Mouse (Mus musculus) frontal cortex, adult (tissue): ENCODE measurements around the gene Hspg2.

ENCODE experiments used
- ATAC-seq: cut with Nextera tagmentation; 2 replicates; pipeline ENCODE4 v1.9.2; 2017; ENCODE audit warnings: mild to moderate bottlenecking, moderate library complexity, mixed read lengths; ENCODE audit not compliant: low TSS enrichment

Hspg2 gene

DNA sequence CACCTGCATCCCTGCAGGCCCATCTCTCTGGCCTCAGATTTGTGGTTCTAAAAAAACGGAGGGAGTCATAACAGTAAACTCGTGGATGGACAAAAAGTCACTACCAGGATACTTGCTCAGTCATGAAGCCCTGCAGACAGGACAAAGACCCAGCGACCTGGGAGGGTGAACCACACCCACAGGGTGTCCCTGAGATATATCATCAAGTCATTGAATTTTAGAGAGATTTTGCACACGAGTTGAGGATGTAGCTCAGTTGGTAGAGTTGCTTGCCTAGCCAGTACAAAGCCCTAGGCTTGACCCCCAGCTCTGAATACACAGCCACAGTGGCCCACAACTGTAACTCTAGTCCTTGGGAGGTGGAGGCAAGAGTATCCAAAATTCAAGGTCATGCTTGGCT, 7.4 kb upstream of the Hspg2 start:
- ATAC-seq = no peak

DNA sequence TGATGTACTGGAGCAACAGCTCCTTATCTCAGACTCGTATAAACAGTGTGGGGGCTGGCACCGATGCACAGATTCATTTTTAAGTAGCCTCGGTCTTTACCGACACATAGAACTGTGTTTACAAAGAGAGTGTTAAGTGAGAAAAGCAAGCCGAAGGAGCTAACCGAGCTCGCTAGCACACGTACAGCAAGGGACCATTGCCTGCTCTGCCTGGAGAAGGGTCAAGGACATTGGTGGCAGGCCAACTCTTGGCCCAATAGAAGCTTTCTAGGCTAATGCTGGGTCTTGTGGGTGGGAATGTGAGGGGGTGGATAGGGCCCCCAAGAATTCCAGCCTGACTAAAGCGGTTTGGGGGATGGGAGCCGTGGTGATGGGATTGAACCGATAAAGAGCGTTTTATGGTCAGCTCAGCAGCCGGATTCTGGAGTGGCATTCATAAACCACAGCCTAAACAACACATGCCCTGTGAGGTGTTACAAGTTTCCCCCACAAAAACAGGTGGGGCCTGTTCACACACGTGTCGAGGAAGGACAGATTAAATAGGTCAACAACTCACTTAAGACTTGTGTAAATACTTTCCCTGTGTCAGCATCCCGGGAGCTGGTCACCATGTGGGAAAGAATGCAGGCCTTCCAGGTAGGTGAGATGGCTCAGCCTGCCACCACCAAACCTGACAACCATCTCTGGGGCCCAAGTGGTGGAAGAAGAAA, 6.4 kb upstream of the Hspg2 start:
- ATAC-seq = no peak

DNA sequence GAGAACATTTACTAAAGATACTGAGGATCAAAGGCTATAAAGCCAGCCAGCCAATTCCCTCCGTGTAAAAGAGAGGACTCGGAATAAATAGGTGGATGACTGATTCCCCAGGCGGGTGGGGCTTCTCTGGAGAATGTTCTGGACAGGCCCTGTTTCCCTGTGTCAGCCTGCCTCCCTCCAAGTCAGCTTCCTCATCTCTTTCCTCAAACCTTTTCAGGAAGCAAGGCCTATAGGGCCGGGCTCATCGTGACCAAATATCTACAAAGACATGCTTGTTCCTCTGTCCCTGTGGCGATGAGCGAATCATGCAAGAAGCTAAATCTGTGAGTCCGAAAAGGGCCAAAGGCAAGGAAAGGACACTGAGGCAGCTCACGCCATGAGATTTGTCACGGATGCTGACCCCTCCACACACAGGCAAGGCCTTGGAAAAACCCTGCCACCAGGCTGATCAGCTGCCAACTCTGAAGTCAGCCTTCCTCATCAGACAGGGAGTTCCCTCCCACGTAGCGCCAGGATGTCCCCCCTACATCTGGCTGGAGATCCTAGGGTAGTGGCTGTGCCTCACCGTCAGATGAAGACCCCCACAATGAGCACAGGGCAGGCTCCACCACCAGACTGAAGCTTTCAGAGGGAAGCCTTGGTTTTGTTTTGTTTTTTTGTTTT, 3.3 kb upstream of the Hspg2 start:
- no peak for ATAC-seq

DNA sequence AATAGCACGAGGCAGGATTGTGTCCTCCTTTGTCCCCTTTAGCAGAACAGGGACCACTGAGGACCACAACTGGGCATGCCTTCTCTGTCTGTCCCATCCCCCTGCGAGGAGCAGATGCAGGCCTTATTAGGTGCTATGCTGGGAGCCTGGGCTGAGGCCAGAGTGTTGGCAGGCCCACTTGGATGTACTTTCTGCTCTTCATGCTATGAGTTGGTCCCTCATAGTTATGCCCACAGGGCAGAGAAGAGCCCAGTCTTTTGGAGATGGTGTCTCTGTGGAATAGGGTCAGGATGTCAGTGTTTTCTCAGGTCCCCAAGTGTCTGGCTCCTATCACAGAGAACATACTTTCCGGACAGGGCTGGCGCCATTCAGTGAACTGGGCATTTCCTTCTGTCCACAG, 1.6 kb upstream of the Hspg2 start:
- no peak for ATAC-seq

DNA sequence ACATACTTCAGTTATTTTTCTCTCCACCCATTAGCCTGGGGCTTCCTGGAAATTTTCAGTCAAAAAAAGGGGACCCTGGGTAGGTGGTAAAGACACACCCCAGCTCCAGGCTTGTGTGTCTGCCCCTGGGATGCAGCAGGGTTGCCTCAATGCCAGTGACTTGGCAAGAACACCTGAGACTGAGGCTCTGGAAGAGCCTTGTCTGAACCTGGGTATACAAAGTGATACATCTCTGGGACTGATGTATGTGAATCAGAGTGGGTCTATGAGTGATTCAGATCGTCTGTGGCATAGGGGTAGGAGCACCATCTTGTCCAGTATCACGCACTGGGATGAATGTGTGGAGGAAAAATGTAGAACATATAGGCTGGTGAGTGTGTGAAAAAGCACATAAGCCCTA, 1.0 kb upstream of the Hspg2 start:
- ATAC-seq = no peak

DNA sequence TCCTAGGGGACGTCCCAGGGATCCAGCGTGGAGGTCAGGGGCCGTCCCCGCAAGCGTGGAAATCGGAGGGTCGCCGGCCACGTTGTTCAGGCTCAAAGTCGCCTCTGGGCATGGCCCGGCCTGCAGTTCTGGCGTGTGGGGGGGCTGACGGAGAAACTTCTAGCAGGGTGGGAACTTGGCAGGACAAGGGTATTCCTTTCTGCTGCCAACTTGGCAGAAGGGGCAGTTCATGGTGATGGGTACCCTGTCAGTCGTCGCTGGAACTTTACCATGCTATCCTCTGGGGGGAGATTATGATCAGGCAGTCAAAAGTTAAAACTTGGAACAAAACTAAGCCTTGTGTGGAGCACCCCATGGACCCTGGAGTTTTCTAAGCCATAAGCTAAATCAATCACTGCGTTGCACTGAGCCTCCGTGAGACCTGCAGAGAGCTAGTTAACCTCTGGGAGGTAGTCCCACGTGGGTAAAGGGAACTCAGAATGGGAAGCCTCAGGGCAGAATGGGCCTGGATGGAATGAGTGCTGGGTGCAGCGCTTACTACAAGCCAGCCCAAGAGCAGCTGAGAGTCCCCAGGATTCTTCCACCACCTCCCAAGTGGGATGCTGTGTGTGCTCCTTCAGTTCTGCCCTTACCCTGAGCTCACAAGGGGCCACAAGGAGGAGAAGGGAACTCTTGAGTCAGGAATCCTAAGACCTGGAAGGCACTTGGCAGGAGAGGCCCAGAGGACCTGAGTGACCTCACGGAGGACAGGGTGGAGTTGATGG, 694 bp downstream of the Hspg2 start:
- no peak for ATAC-seq

DNA sequence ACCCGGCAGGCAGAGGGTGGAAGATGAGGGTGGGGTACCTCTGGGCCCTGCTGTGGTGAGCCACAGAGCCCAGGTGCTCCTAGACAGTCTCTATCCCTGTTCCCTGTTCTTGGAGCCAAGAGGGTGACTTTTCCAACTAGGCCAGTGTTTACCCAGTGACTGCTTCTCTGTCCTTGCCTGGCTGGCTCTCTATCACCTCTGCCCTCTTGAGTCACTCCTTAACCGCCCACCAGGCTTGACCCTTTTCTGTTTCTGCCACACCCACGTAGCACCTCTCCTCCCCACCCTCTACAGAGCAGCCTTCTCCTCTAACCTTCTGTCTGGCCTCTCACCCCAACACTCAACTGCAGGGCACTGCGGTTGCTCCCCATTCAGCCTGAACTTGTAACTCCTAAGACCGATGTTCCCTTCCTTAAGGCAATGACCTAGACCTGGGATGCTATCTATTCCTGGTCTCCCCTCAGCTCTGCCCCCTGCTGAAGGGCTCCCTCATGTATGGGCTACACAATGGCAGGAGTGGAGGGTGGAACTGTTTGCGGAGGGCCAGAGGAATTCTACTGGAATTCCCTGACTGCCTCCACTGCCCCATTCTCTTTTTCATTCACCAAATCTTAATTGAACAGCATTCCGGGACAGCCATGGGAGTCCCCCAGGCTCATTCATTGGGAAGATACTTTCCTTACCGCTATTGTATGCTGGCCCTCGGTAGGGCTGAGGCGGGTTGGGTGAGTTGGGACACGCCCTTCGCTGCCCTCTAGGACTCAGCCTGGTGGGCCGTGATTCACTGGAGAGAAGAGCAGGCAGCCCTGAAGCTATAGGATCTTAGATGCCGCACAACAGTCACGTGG, 1.5 kb downstream of the Hspg2 start:
- no peak for ATAC-seq

DNA sequence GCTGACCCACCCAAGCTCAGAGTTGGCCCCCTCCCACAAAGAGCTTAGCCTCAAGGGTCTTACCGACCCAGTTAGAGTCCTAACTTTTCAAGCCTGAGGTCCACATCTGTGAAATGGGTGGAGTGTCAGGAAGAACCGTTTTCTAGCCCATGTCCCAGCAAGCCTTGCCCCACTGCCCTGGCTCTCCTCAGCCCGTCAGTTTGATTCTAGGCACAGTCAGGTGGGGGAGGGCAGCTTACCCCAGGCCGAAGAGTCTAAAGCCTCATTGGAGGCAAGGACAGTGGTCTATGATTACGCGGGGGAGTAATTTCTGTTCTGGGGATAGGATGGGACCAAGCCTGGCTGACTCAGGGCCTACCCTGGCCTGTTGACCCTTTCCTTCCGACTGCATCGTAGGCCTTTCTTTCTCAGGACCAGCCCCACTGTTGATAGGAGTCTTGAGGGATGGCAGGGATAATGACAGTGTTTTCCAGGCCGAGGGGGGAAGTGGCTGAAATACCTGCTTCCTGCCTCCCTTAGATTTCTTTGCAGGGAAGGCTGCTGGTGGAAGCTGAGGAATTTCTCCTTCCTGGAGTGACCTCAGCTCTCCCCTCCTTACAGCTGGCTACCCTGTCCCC, 2.2 kb downstream of the Hspg2 start:
- ATAC-seq = no peak

DNA sequence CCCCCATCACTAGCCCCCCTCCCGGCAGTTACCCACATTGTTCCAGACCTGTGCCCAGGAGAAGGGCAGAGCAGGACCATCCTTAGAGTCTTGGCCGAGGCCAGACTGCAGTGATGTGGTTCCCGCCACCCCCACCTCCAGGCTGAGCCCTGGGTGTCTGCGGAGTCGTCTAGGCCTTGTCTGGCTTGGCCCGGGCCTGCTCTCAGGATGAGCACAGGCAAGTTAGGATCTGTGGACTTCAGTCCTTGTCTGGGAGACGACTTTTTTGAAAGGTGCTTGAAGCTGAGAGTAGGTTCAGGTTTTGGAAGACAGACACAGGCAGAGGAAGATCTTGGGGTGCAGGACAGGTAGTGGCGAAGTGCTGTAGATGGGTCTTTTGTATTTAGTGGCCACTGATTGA, 2.8 kb downstream of the Hspg2 start:
- no peak for ATAC-seq

DNA sequence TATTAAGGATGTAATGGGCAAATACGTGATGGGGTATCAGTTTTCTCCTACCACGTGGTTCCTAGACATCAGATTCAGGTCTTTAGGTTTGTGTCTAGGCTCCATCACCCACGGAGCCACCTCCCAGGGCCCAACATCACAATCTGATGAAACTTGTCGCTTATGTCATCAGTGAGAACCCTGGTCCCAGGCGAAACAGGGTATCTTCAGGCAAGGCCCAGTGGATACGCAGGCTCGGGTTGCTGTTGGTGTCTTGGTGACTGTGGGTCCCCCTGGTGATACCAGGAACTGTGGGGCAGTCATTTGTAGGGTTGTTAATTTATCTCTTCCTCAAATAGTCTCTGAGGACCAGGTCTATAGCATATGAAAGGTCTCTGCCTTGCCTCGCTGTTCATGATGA, 4.7 kb downstream of the Hspg2 start:
- ATAC-seq = no peak

DNA sequence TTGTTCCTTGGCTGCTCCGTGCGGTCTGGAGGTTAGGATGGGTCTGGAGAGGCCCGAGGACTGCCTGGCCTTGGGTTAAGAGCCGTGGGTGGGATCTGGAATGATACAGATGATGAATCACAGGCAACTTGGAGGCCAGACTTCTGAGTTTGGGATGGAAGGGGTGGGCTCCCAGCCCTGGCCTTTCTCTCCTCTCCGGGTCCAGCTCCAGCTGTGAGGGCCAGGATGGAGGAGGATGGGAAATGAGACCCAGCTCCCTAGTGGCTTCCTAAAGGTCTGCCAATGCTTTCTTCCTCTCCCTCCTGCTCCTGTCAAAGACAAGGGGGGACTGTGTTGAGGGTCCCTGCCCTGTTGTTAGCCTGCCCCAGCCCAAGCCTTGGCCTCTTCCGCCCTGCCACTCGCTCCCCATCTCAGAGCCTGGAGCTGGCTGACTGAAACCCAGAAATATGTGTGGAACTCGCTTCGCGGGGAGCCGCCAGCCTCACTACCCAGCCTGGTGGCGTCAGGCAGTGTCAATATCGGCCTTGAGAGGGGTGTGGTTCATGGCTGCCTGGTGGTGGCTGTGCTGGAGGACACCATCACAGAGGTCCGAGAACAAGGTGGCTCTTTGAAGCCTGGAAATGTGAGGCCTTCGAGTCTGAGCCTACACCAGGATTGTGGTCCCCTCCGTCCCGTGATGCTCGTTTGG, 5.3 kb downstream of the Hspg2 start:
- no peak for ATAC-seq

DNA sequence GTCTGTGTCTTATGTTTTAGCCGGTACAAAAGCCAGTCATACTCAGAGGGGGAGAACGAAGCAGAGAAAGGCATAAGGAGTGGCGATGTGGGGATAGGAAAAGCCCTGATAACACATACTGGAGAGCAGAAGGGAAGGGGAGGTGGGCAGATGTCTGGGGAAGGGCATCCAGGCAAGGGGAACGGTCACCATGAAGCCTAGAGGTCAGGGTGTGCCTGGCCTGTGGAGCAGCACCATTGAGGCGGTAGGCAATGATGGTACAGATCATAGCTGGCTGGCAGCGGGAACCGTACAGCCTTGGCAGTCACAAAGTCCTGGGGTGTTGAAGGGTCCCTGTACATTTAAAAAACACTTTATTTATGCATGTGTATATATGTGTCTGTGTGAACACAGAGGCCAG, 6.1 kb downstream of the Hspg2 start:
- ATAC-seq = no peak

DNA sequence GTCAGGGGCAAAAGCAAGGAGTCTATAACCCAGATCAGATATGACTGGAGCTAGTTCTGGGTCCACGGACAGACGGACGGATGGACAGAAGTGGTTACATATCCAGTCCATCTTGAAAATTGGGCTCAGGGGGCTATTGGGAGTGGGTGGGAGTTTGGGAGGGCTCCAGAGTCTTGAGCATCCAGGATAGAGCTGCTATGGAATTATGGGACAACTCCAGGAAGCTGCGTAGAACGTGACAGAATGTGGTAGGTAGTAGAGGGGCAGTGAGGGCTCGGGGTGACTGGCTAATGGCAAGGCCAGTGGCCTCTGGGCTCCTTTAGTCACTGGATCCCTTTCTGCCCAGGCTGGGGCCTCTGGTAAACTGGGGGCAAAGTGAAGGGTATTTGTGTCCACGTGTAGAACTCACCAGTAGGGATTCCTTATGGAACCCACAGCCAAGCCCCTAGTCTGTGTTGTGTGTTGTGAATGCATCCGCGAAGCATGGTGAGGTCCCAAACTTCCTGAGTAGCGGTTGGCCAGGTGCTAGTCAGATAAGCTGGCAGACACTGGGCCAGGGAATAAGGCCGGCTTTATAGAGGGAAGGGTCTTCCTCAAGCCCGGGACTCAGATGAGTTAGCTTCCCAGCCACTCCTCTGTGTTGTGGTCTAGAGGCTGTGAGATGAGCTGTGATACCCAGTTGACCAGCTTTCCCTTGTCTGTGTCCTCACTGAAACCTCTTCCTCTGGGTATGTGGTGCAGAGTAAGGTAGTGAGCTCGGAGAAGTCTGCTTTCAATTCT, 6.9 kb downstream of the Hspg2 start:
- ATAC-seq = no peak

DNA sequence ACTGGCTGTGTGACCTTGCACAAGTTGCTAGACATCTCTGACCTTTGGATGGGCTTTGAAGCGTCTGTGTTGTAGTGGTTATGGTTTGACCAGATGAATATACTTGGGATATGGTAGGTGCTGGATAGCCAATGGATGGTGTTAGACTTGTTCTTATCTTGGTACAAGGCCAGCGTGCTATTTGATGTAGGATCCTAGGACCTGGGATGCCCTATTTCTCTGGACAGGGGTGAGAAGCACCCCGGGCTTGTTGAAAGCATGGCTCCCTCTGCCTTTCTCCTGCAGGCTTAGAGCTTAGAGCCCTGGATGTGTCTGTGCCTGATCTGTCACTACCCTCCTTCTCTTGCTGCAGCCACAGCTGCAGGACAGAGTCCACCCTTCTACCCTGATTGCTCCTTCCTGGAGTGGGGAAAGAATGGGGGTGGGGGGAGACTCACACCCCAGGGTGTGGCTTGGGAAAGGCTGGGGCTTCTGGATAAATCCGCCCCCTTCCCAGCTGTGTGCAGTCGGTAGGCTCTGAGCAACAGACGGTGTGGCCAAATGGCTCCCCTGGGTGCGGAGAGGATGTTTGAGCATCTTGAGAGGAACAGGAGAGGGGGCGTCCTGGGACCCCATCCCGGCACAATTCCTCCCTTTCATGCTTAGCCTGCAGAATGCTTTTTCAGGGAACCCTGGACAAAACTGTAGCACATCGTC, 7.6 kb downstream of the Hspg2 start:
- peak; percentile 57; the same call in 1 of the 2 replicates for ATAC-seq

DNA sequence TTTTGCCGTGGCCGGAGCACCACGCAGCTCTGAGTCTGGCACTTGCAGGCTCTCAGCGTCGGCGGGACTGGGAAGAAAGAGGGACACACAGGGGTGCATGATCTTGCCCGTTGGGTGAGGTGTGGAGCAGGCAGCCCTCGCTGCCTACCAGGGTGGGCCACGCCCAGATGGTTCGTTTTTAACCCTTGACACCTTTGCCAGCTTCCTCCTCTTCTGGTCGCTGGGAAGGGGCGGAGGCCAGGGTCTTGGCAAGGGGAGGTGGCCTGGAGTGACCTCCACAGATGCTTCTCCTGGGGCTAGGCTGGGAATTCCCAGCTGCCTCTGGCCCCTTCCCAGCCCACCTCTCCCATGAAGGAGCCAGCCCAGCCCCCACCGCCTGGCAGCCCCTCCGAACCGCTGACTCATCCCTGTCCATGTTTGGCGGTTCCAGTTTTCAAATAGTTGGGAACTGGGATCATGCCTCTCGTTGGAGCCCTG, 8.2 kb downstream of the Hspg2 start:
- ATAC-seq = peak; percentile 38; the same call in 1 of the 2 replicates

DNA sequence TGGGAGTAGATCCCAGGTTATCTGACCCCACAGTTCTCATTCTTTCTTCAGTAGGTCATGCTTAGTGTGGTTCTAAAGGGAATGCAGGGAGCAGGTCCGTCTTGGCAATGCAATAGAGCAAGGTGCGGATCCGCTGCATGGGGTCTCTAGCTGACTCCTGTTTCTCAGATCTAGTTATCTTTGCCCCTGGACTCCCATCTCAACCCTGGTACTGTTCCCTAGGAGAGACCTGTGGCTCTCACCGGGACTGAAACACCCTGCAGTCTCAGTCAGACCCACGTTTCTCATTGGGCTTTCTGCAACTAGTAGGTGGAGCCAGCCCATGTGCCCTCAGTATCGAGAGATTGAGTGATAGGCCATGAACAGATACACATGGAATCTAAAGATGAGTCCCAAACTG, 9.0 kb downstream of the Hspg2 start:
- no peak for ATAC-seq

DNA sequence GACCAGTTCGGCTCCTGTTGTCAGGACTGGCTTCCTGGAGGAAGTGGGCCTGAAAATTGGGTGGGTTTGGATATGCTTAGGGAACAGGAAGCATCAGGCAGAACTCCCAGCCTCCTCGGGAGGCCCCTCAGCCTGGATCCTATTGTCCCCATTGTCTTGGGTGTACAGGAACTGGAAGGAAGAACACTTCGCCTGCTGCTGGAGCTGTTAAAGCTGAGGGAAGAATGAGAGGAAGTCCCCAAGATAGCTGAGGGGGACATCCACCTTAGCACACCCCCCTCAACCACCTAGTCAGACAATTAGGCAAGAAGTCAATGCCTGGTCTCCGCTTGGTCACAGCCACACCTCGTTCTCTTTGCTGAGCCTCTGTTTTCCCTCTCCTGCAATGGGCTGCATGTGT, 9.7 kb downstream of the Hspg2 start:
- ATAC-seq = no peak

DNA sequence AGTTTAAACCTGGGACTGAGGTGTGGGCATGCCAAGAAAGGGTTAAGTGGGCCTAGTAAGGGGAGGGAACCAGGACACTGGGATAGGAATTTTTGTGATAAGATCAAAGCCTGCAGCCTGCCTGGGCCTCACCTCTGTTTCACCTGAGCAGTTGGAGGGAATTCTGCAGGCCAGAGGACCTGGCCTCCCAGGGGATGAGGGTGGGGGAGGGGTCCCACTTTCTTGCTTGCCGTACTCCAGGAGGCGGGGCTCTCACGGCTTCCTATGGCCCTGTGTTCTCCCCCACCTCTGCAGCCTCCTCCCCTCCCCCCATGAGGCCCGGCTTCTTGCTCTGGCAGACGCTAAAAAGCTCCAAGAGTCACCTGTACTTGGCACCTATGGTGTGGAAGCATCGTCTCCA, 11.2 kb downstream of the Hspg2 start:
- no peak for ATAC-seq

DNA sequence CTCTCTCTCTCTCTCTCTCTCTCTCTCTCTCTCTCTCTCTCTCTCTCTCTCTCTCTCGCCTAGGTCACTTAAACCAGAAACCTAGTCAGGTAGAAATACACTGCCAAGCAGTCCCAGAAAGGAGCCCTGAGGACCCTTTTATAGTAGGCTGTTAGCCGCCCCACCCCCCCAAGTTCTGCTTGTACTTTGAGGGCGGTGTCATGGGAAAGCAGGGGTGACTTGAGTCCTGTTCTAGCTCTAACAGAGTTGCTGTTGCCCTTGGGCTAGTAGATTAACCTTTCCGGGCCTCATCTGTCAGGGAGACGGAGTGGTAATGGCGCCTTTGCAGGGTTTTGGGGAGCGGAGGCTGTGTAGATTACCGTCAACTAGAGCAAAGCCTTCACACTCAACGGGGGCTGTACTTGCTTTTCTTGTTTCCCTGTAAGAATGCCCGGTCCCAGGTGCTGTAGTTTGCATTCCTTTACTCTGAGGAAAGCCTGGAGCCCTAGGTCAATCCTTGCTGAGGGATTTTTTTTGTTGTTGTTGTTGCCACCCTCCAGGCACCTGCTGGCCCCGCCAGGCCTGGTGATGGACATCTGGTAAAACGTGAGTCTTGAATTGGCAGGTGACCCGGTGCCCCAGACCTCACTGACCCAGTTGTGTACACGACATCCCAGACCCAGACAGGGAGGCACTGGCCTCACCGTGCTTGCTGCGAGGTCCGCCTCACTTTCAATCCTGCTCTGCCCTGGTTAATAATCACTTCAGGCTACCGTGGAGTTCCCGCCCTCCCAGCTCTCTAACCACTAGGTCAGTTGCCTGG, 11.8 kb downstream of the Hspg2 start:
- no peak for ATAC-seq
